Mouse (Mus musculus): ENCODE measurements around the gene Tctn3.

The Tctn3 gene

GRCm38 (mm10) chr19:40553849-40554248 lies 58.2 kb downstream of the Tctn3 start:
- DNase-seq, result no peak

- DNase-seq, result no peak
Observed at GRCm38 (mm10) chr19:40553014-40553789, 58.8 kb downstream of the Tctn3 start.

- DNase-seq, result no peak
Observed at GRCm38 (mm10) chr19:40549516-40550135, 62.4 kb downstream of the Tctn3 start.

GRCm38 (mm10) chr19:40548796-40549515 lies 63.1 kb downstream of the Tctn3 start:
- DNase-seq, result no peak

- DNase-seq, result no peak
Observed at GRCm38 (mm10) chr19:40548386-40548785, 63.6 kb downstream of the Tctn3 start.

All from thymus, postnatal 14 days (tissue).